Mouse (Mus musculus) right cerebral cortex, adult 2 months (tissue): ENCODE data around the gene Meaf6.
A peak's percentile ranks its signal among the peaks of the same experiment; 100 is the strongest.

Source experiments
- DNase-seq, 2 experiments: peaks; one replicate each; pipeline ENCODE4 v3.0.0; 2021 to 2022; ENCODE audit warnings: low spot score in 2 of 2

The Meaf6 gene

DNA sequence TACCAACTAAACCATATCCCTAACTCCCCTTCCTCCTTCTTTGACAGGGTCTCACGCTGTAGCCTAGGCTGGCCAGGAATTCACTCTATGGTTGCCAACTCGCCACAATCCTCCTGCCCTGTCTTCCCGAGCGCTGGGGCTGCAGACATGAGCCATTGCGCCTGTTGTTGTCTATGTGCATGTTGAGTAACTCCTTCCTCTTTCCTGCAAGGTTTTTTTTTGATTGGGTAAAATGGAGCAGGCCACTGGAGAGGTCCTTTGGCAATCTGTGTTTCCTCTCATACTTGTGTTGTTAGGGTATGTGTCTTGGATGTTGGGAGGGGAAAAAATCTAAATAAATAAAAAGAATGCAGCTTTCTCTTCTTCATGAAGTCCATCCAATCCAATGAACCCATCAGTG, 59.3 kb downstream of the Meaf6 start:
- no peak for DNase-seq

DNA sequence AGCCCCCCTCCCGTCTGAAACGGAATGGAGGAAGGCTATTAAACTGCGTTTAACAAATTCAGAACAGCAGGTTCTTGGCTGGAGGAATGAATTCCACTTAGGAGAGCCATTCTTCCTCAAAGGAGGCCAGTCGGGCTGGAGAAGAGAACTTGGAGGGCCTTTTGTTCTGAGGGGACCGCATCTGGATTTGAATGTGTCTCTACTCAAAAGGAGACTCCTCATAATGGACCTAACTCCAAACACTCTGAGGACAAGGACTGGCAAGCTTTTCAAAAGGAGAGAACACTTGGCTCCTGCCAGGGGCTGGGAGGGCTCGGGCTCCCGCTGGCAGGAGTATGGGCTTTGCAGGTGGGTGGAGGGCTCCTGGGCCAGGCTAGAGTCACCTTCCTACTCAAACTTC, 59.7 kb downstream of the Meaf6 start:
- DNase-seq, result peak in 1 of 2 experiments; percentile 27

DNA sequence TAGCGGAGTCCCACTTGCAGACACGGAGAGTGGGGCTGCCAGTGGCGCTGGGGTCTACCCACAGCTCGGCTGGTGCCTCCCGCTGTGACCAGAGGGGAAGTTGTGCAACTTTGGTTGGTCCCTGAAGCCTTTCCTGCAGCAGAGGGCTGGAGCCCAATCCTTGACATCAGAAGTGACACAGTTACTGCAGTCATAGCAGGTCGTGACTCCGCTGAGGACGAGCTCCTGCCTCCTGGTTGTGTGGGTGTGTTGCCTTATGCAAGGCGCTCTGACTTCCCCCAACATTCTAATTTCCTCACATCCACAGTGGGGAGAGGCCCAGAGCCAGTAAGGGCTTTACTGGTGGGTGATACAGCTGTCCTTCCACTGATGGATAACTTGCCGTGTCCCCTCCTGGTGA, 60.3 kb downstream of the Meaf6 start:
- no peak for DNase-seq

DNA sequence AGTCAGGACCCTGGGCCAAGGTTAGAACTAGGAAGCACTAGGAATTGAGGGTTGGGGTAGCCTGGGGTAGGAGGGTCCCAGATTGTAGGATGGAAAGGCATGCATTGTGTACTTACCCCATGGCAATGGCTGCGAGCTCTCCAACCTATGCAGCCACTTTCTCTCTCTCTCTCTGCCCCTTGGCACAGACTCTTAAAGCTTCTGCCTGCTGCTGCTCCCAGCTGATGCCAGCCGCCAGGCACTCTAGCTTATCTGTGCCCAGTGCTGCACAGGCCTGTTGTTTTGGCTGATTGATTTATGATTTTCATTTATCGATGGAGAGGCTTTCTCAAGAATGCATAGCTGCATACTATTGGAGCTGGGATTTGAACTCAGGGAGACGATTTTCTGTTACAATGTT, 63.0 kb downstream of the Meaf6 start:
- DNase-seq, result no peak

DNA sequence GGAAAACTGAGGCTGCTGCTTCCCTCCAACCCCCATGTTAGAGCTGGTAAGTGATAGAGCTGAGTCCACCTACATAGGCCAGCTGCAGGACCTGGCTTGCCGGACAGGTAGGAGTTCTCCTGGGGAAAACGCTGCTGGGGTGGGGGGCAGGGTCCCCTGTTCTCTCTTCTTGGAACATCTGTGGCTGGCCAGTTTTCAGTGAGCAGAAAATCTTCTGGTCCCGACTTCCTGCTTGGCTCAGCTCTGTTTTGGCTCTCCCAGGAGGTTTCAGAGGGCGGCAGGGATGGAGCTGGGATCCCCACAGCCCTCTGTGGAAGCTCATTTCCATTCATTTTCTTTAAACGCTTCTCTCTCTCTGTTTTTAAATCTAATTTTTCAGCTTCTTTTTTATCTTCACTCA, 64.5 kb downstream of the Meaf6 start:
- no peak for DNase-seq

DNA sequence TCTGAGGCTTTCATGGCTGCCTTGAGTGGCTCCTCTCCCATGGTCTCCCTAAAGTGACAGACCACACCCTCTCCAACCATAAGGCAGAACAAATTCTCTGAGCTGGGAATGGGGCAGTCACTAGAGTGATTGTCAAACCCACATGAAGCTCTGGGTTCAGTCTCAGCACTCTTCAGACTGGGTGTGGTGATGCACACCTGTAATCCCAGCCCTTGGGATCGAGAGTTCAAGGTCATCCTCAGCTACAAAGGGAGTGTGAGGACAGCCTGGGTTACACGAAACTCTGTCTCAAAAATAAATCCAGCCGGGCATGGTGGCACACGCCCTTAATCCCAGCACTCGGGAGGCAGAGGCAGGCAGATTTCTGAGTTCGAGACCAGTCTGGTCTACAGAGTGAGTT, 67.5 kb downstream of the Meaf6 start:
- no peak for DNase-seq

DNA sequence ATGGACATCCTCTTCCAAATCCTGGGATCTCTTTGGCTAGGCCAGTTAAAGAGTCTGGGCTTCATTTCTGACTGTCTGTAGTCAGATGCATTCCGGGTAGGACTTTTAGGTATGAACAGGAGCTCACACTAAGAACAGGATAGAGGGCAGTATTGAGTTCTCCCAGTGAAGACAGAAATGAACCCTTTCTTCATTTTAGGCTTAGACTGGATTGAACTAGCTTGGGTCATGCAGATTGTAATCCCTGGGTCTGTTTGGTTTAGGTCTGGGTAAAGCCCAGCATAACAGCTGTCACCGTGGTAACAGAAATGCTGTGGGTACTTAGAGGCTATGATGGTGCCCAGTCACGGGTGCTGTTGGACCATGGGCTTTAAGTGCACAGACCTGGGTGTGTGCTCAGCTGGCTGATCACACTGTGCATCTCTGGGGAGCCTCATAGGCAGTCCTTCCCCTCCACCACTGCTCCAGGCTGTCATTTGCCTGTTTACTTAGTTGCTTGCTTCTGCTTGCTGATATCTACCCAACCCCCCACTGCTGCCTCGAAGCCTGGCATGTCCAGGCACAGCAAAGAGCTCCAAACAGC, 68.8 kb downstream of the Meaf6 start:
- DNase-seq, result no peak

DNA sequence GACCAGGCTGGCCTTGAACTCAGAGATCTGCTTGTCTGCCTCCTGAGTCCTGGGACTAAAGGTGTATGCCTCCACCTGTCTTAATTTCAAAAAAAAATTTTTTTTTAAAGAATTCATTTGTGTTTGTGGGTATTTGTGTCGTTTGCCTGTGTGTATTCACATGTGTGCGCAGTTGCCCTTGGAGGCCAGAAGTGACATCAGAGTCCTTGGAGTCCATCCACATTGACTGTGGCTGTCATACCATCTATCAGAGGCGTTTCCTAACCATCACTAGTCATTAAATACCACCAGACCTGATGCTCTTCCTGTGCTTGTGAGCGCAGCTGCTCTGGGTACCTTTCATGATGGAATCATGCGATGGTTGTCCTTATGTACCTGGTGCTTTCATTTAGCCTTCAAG, 70.7 kb downstream of the Meaf6 start:
- DNase-seq, result no peak

DNA sequence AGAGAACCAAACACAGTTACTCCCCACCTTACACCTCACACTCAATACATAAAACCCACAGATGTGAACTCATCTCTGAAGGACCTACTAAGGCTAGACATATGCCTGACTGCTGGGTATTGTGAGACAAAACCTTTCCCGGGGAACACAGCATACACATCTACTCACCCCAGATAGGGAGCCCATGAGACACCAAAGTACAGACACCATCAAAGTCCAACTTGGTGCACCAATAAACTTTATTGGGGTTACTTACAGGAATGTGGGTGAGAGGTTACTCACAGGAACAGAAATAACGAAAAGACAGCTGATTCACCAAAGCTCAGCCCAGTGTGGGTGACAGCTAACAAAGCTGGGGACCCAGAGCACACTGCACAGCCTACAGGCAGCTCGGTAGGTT, 72.4 kb downstream of the Meaf6 start:
- no peak for DNase-seq

DNA sequence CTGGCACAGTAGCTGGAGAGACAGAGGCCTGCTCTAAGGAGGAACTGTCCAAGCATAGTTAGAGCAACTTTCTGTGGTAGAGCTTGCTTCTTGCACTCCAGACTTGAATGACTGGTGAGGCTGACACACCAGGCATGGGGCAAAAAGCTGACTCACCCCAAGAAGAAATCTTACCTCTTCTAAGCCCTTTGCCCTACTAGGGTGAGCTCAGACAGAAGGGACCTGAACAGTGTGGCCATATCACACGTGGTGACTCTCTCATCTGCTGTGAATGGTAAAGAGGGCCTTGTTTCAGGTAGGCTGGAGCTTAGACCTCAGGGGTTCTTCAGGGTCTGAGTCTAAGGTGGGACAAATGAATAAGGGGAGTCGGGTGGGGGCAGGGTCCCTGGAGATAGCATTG, 73.1 kb downstream of the Meaf6 start:
- DNase-seq, result no peak

DNA sequence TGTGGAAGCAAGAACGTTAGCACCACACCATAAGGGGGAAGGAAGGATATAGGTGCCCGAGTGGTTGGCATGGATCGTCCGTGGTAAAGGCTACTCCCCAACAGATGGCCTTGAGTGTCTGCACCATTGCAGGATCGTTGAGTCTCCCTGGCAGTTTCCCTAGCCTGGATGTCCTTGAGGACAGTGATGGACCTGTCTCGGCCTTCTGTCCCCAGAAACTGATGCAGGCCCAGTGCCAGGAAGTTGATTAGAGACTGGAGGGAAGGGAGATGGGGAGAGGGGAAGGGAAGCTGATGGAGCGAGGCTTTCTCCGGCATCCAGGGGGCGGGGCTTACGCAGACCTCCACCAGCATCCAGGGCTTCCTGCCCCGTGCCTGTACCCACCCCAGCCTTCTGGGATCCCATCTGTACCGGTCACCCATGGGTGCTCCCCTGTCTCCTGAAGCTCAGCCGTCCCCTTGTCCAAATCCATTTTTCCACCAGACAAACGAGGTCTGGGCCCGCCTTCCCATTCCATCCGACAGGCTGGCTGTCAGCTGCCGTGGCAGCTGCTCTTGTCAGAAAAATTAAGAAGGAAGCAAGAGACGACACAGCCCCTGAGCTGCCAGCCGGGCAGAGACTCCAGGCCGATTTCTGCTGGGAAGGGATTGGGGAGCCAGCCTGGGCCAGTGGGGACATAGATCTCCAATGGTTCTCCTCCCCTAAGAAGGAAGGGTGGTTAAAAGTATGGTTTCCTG, 73.8 kb downstream of the Meaf6 start:
- no peak for DNase-seq

DNA sequence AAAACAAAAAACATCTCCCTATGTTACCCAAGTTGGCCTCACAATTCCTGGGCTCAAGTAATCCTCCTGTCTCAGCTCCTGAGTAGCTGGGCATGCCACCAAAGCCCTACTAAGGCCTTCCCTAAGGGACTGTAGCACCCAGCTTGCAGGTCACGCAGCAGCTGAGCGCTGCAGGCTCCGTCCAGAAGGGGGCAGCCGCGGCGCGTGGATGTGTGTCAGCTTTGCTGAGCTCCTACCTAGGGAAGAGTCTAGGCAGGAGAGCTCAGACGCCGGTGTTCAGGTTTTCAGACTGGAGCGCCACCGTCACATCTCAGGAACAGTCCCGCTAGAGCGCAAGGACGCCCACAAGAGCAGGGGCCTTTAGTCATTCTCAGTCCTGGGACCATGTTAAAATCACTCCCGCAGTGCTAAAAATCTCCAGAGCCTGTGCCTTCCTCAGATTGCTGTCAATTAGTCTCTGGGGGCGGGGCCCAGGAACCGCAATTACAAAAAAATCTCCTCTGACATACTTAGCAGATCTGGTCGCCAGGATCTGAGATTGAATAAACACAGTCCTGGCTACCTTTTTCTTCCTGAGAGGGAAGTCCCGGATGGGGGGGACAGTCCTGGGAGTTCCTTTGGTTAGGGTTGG, 75.5 kb downstream of the Meaf6 start:
- peak; percentile 93 to 95 for DNase-seq

DNA sequence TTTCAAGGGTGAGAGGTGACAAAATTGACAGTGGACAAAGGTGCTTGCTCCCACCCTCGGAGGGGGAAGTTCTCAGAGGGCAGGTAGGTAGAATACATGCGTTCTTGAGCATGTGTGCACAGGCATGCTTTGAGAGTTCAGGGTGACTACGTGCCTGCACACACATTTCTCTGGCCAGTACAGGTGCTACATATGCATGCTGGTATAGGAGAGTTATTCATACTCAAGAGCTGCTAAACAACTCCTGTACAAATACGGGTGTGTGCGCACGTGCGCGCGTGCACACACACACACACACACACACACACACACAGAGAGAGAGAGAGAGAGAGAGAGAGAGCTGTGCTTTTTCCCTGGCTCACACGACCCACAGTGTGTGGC, 76.0 kb downstream of the Meaf6 start:
- no peak for DNase-seq

DNA sequence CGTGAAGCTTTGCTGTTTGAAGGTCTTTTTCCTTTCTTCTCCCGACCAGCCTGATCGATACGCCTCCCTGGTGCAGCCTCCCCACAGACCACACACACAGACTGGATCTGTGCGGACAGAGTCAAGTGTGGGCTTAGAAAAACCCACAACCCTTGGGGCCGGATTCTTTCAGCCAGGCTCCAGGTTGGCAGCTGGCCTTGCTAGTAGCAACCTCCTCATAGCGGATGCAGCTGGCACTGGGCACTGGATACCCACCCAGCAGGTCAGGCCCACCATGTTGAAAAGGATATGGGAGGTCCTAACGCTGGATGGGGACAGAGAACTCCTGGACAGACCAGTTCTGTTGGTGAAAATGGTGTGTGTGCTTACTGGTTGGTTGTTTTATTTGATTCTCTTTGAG, 76.5 kb downstream of the Meaf6 start:
- no peak for DNase-seq

DNA sequence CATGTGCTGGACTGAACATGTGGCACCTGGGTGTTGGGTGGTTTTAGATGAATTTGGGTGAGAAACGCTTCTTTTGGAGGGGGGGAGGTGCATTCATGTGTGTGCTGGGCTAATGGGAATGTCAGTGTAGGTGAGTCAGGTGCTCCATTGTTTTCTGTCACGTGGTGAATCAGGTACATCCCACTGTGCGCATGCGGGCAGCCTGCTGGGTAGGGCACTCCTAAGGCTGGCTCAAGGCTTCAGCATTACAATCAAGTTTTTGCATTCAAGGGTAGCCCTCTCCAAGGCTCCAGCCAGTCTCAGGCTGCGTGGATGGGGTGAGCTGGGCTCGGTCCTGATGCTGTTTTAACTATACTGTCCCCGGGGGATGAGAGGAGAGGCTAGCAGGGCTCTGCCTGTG, 77.8 kb downstream of the Meaf6 start:
- no peak for DNase-seq
